Mouse (Mus musculus): ENCODE measurements around the gene Cenpb. TPM values are rescaled to one million over a fixed set of nuclear protein-coding genes. Genes with fewer than 3 reads are reported as not detected.

Cenpb gene
- polyA plus RNA-seq, 1 experiment from 2014 or later: 6.9 TPM

- Histone ChIP-seq H3K27ac (ENCODE audit: low read depth, low read length) (no peak overlapping the region), H3K36me3 (ENCODE audit: control insufficient read depth, insufficient read depth, low read length) (no peaks in the 10 kb centered on the region), H3K4me3 (ENCODE audit: low read length) (no peak overlapping the region), H3K9ac (ENCODE audit: low read depth, low read length) (no peak overlapping the region), H3K4me1 (ENCODE audit: control insufficient read depth, insufficient read depth, low read length) (no peaks in the 10 kb centered on the region), H3K9me3 (ENCODE audit: control insufficient read depth, low read length) (no peaks in the 10 kb centered on the region), H3K4me2 (replicated peaks; ENCODE audit: low read depth, low read length) (no peak overlapping the region), H3K27me3 (ENCODE audit: control insufficient read depth, insufficient read depth, low read length) (peaks cover 11% of the 10 kb centered on the region)
- WGBS: 86% methylated on average over 2 of the region's 2 CpGs
- ATAC-seq (ENCODE audit: low FRiP score, low TSS enrichment): no peak
These were observed 13.7 kb downstream of the Cenpb start for GRCm38 (mm10) chr2:131166172-131166571.

GRCm38 (mm10) chr2:131163924-131164323 lies 15.9 kb downstream of the Cenpb start:
- Histone ChIP-seq H3K27me3 (ENCODE audit: control insufficient read depth, insufficient read depth, low read length) (no peaks in the 10 kb centered on the region), H3K4me2 (replicated peaks; ENCODE audit: low read depth, low read length) (no peak overlapping the region), H3K27ac (ENCODE audit: low read depth, low read length) (no peak overlapping the region), H3K36me3 (ENCODE audit: control insufficient read depth, insufficient read depth, low read length) (no peaks in the 10 kb centered on the region), H3K9me3 (ENCODE audit: control insufficient read depth, low read length) (no peaks in the 10 kb centered on the region), H3K4me1 (ENCODE audit: control insufficient read depth, insufficient read depth, low read length) (peaks cover 4% of the 10 kb centered on the region), H3K4me3 (ENCODE audit: low read length) (no peak overlapping the region), H3K9ac (ENCODE audit: low read depth, low read length) (no peak overlapping the region)
- no peak for ATAC-seq (ENCODE audit: low FRiP score, low TSS enrichment)
- WGBS: 70% methylated on average over 7 of the region's 7 CpGs

- Histone ChIP-seq H3K27me3 (ENCODE audit: control insufficient read depth, insufficient read depth, low read length) (no peaks in the 10 kb centered on the region), H3K9ac (ENCODE audit: low read depth, low read length) (peak overlapping the region; percentile 74), H3K4me1 (ENCODE audit: control insufficient read depth, insufficient read depth, low read length) (peaks cover 12% of the 10 kb centered on the region), H3K4me3 (ENCODE audit: low read length) (peak overlapping the region; percentile 82), H3K27ac (ENCODE audit: low read depth, low read length) (peak overlapping the region; percentile 90), H3K36me3 (ENCODE audit: control insufficient read depth, insufficient read depth, low read length) (no peaks in the 10 kb centered on the region), H3K9me3 (ENCODE audit: control insufficient read depth, low read length) (no peaks in the 10 kb centered on the region), H3K4me2 (replicated peaks; ENCODE audit: low read depth, low read length) (peak overlapping the region; percentile 92)
- under 1% methylated on average over 17 of the region's 17 CpGs for WGBS
- ATAC-seq (ENCODE audit: low FRiP score, low TSS enrichment): no peak
These were observed 19.2 kb downstream of the Cenpb start for GRCm38 (mm10) chr2:131160671-131161111.

- under 1% methylated on average over 54 of the region's 54 CpGs for WGBS
- H3K4me3 ChIP-seq (ENCODE audit: low read length): peak within 1 kb of the TSS; percentile 82
- H3K36me3 ChIP-seq (ENCODE audit: control insufficient read depth, insufficient read depth, low read length): no peaks in the 10 kb centered on the region
- peak within 1 kb of the TSS; percentile 90 for H3K27ac ChIP-seq (ENCODE audit: low read depth, low read length)
- H3K4me1 ChIP-seq (ENCODE audit: control insufficient read depth, insufficient read depth, low read length): peaks cover 12% of the 10 kb centered on the region
- H3K9ac ChIP-seq (ENCODE audit: low read depth, low read length): peak within 1 kb of the TSS; percentile 83
- H3K4me2 ChIP-seq (replicated peaks; ENCODE audit: low read depth, low read length): peak within 1 kb of the TSS; percentile 92
- no peaks in the 10 kb centered on the region for H3K9me3 ChIP-seq (ENCODE audit: control insufficient read depth, low read length)
- peak; percentile 97 for ATAC-seq (ENCODE audit: low FRiP score, low TSS enrichment)
- no peaks in the 10 kb centered on the region for H3K27me3 ChIP-seq (ENCODE audit: control insufficient read depth, insufficient read depth, low read length)
These were observed 19.8 kb downstream of the Cenpb start, which contains the start of gene 1700037H04Rik for GRCm38 (mm10) chr2:131159938-131160581. Gene 1700037H04Rik, minus strand, starts transcription at chr2:131160081.

- peak; percentile 64 for ATAC-seq (ENCODE audit: low FRiP score, low TSS enrichment)
- Histone ChIP-seq H3K27ac (ENCODE audit: low read depth, low read length) (peak overlapping the region; percentile 90), H3K9me3 (ENCODE audit: control insufficient read depth, low read length) (no peaks in the 10 kb centered on the region), H3K4me2 (replicated peaks; ENCODE audit: low read depth, low read length) (peak overlapping the region; percentile 92), H3K4me3 (ENCODE audit: low read length) (peak overlapping the region; percentile 82), H3K4me1 (ENCODE audit: control insufficient read depth, insufficient read depth, low read length) (peaks cover 12% of the 10 kb centered on the region), H3K9ac (ENCODE audit: low read depth, low read length) (peak overlapping the region; percentile 83), H3K27me3 (ENCODE audit: control insufficient read depth, insufficient read depth, low read length) (no peaks in the 10 kb centered on the region), H3K36me3 (ENCODE audit: control insufficient read depth, insufficient read depth, low read length) (no peaks in the 10 kb centered on the region)
- whole genome bisulfite sequencing: under 1% methylated on average over 18 of the region's 18 CpGs
These were observed 20.4 kb downstream of the Cenpb start for GRCm38 (mm10) chr2:131159491-131159910.

- ATAC-seq (ENCODE audit: low FRiP score, low TSS enrichment): no peak
These were observed 22.9 kb downstream of the Cenpb start for GRCm38 (mm10) chr2:131156987-131157386.

GRCm38 (mm10) chr2:131154036-131154435 lies 25.8 kb downstream of the Cenpb start:
- Histone ChIP-seq H3K4me1 (ENCODE audit: control insufficient read depth, insufficient read depth, low read length) (peaks cover 10% of the 10 kb centered on the region), H3K27ac (ENCODE audit: low read depth, low read length) (no peak overlapping the region), H3K36me3 (ENCODE audit: control insufficient read depth, insufficient read depth, low read length) (peaks cover 34% of the 10 kb centered on the region; the same call in 1 of the 2 replicates), H3K27me3 (ENCODE audit: control insufficient read depth, insufficient read depth, low read length) (no peaks in the 10 kb centered on the region), H3K4me3 (ENCODE audit: low read length) (no peak overlapping the region), H3K9me3 (ENCODE audit: control insufficient read depth, low read length) (no peaks in the 10 kb centered on the region), H3K4me2 (replicated peaks; ENCODE audit: low read depth, low read length) (no peak overlapping the region), H3K9ac (ENCODE audit: low read depth, low read length) (no peak overlapping the region)
- no peak for ATAC-seq (ENCODE audit: low FRiP score, low TSS enrichment)
- 86% methylated on average over 4 of the region's 4 CpGs for WGBS

More at GRCm38 (mm10) chr2:131156987-131157386, 22.9 kb downstream of the Cenpb start:
- peaks cover 12% of the 10 kb centered on the region for H3K4me1 ChIP-seq (ENCODE audit: control insufficient read depth, insufficient read depth, low read length)
- no peaks in the 10 kb centered on the region for H3K9me3 ChIP-seq (ENCODE audit: control insufficient read depth, low read length)
- H3K36me3 ChIP-seq (ENCODE audit: control insufficient read depth, insufficient read depth, low read length): peaks cover 12% of the 10 kb centered on the region; the same call in 1 of the 2 replicates
- H3K27ac ChIP-seq (ENCODE audit: low read depth, low read length): no peak overlapping the region
- no peak overlapping the region for H3K4me3 ChIP-seq (ENCODE audit: low read length)
- no peaks in the 10 kb centered on the region for H3K27me3 ChIP-seq (ENCODE audit: control insufficient read depth, insufficient read depth, low read length)
- 84% methylated on average over 7 of the region's 7 CpGs for WGBS
- H3K4me2 ChIP-seq (replicated peaks; ENCODE audit: low read depth, low read length): no peak overlapping the region
- H3K9ac ChIP-seq (ENCODE audit: low read depth, low read length): no peak overlapping the region

GRCm38 (mm10) chr2:131152166-131152730 lies 27.6 kb downstream of the Cenpb start:
- 96% methylated on average over 7 of the region's 7 CpGs for WGBS
- ATAC-seq (ENCODE audit: low FRiP score, low TSS enrichment): no peak
- H3K36me3 ChIP-seq (ENCODE audit: control insufficient read depth, insufficient read depth, low read length): peaks cover 51% of the 10 kb centered on the region

GRCm38 (mm10) chr2:131149254-131149578 lies 30.7 kb downstream of the Cenpb start:
- H3K36me3 ChIP-seq (ENCODE audit: control insufficient read depth, insufficient read depth, low read length): peaks cover 78% of the 10 kb centered on the region
- no peak overlapping the region for H3K4me2 ChIP-seq (replicated peaks; ENCODE audit: low read depth, low read length)
- H3K9ac ChIP-seq (ENCODE audit: low read depth, low read length): no peak overlapping the region
- no peak for ATAC-seq (ENCODE audit: low FRiP score, low TSS enrichment)
- H3K27me3 ChIP-seq (ENCODE audit: control insufficient read depth, insufficient read depth, low read length): no peaks in the 10 kb centered on the region
- H3K4me3 ChIP-seq (ENCODE audit: low read length): no peak overlapping the region
- WGBS: 91% methylated on average over 3 of the region's 3 CpGs
- H3K4me1 ChIP-seq (ENCODE audit: control insufficient read depth, insufficient read depth, low read length): no peaks in the 10 kb centered on the region
- H3K27ac ChIP-seq (ENCODE audit: low read depth, low read length): no peak overlapping the region
- no peaks in the 10 kb centered on the region for H3K9me3 ChIP-seq (ENCODE audit: control insufficient read depth, low read length)

More at GRCm38 (mm10) chr2:131152166-131152730, 27.6 kb downstream of the Cenpb start:
- Histone ChIP-seq H3K9ac (ENCODE audit: low read depth, low read length) (no peak overlapping the region), H3K4me3 (ENCODE audit: low read length) (no peak overlapping the region), H3K4me1 (ENCODE audit: control insufficient read depth, insufficient read depth, low read length) (no peaks in the 10 kb centered on the region), H3K4me2 (replicated peaks; ENCODE audit: low read depth, low read length) (no peak overlapping the region), H3K9me3 (ENCODE audit: control insufficient read depth, low read length) (no peaks in the 10 kb centered on the region), H3K27ac (ENCODE audit: low read depth, low read length) (no peak overlapping the region), H3K27me3 (ENCODE audit: control insufficient read depth, insufficient read depth, low read length) (no peaks in the 10 kb centered on the region)
